Mouse (Mus musculus) cerebellum, adult 2 months (tissue): ENCODE results near the gene Zrsr1. TPM values are rescaled to one million over a fixed set of nuclear protein-coding genes. Genes with fewer than 3 reads are reported as not detected.

ENCODE experiments used
- DNase-seq, 2 experiments: peaks; one replicate each; pipeline ENCODE4 v3.0.0; 2021
- H3K27ac ChIP-seq: fragments of 200-500 bp; 2 replicates; pipeline ENCODE4 v1.5.1; 2012; ENCODE audit warnings: low read length, control low read depth, inconsistent platforms; ENCODE audit not compliant: insufficient read depth
- H3K27me3 ChIP-seq: fragments of 200-500 bp; 2 replicates; pipeline ENCODE4 v1.6.1; 2012; ENCODE audit warnings: inconsistent platforms, mild to moderate bottlenecking, low read length, moderate library complexity; ENCODE audit not compliant: control insufficient read depth, insufficient read depth
- H3K4me1 ChIP-seq: fragments of 200-500 bp; 2 replicates; pipeline ENCODE4 v1.6.1; 2011; ENCODE audit warnings: low read length; ENCODE audit not compliant: control insufficient read depth, insufficient read depth
- H3K4me3 ChIP-seq: fragments of 200-500 bp; replicated peaks from 2 replicates; pipeline ENCODE3; 2011; ENCODE audit warnings: mild to moderate bottlenecking, low read depth, low read length, control low read depth; ENCODE audit not compliant: insufficient read depth
- CTCF ChIP-seq: fragments of 200-500 bp; IDR thresholded peaks from 2 replicates; pipeline ENCODE4 v1.5.1; 2011; ENCODE audit warnings: low read depth, mild to moderate bottlenecking, control low read depth, low read length, moderate library complexity, borderline replicate concordance; ENCODE audit not compliant: insufficient read depth
- POLR2A ChIP-seq: fragments of 200-500 bp; IDR thresholded peaks from 2 replicates; pipeline ENCODE4 v1.6.1; 2011; ENCODE audit warnings: low read length, control low read depth, borderline replicate concordance; ENCODE audit not compliant: insufficient read depth
- WGBS: fragments of 180-500 bp; shearing (Covaris S2); methylation state at CpG from one replicate; pipeline ENCODE4 v1.1.7; 2018; 5-methylcytosine and 5-hydroxymethylcytosine counted together
- polyA plus RNA-seq: library from polyadenylated mRNA; depleted of rRNA; stranded (reverse); fragments of >200 nt; gene quantifications from 2 replicates; pipeline ENCODE4 v1.2.3, GENCODE M21; 2012

The Zrsr1 gene
- polyA plus RNA-seq, 1 experiment, result 78.9 TPM

DNA sequence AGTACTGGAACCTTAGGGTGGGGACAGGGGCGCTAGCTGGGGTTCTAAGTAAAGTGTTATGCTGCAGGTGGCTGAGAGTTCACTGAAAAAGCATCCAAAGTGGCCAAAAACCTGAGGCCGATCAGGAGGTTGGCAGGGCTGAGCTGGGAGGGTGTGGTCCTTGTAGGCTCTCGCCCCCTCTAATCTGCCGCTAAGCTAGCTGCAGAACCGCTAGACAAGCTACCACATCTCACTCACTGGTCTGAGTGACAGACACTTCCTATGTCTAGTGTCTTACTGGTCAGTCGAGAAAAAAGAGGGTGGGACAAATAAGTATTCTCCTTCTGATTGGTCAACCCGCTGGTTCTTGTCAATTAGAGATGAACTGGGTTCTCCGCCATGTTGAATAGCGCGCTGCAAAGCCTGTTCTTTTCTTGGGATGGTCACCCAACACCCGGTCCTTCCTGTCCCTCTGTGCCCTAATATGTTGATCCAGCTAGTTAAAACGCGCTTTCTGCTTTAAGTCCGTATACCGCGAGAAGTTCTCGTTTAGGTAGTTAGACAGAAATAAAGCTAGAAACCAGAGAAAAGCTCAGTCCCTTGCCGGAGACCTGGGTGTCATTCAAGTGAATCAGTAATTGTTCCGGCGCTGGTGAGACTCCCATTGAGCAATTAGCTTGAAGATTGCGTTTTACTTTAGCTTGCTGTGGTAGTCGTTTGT is 35.8 kb downstream of the Zrsr1 start, which contains the start of gene Fam161a:
TSS of gene Fam161a (plus strand) at position 51 of the 700 bp plus-strand sequence.
- under 1% methylated on average over 22 of the region's 22 CpGs for WGBS
- H3K27ac ChIP-seq, result peak within 1 kb of the TSS; percentile 48
- H3K27me3 ChIP-seq, result no peaks in the 10 kb centered on the region
- peak within 1 kb of the TSS; percentile 76 for H3K4me3 ChIP-seq
- DNase-seq, result peak; percentile 82 to 96
- peak; percentile 64; the same call in 1 of the 2 replicates for TF ChIP-seq POLR2A
- TF ChIP-seq CTCF, result no peak
- H3K4me1 ChIP-seq, result no peaks in the 10 kb centered on the region; the same call in 1 of the 2 replicates

- TF ChIP-seq POLR2A, result peak; percentile 59; the same call in 1 of the 2 replicates
- no peak for TF ChIP-seq CTCF
- DNase-seq, result peak; percentile 86 to 87
- under 1% methylated on average over 40 of the region's 40 CpGs for WGBS
Measured at GRCm38 (mm10) chr11:23008181-23008823, 36.5 kb downstream of the Zrsr1 start.

DNA sequence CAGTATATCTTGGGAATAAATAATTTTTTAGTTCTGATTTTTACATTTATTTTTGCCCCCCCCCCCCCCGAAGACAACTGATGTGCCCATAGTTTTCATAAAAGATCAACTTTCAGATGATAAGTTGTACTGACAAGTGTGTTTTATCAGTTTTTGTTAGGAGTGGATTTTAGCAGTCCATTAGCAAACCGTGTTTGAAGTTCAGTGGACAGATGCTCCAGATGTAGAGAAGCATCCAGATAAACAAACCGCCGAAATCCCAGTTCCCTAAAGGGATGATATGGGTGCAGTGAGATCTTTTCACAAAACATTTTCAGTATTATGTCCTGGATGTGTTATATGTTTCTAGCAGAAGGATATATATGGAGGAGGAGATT is 37.0 kb downstream of the Zrsr1 start:
- no peak for DNase-seq
- Histone ChIP-seq H3K4me1 (no peaks in the 10 kb centered on the region; the same call in 1 of the 2 replicates), H3K27me3 (no peaks in the 10 kb centered on the region), H3K4me3 (peak overlapping the region; percentile 76), H3K27ac (no peak overlapping the region)
- 25% methylated on average over 4 of the region's 4 CpGs for WGBS
- no peak for TF ChIP-seq CTCF

More at GRCm38 (mm10) chr11:23008181-23008823, 36.5 kb downstream of the Zrsr1 start:
- Histone ChIP-seq H3K27me3 (no peaks in the 10 kb centered on the region), H3K4me3 (peak overlapping the region; percentile 76), H3K27ac (peak overlapping the region; percentile 44), H3K4me1 (no peaks in the 10 kb centered on the region; the same call in 1 of the 2 replicates)

DNA sequence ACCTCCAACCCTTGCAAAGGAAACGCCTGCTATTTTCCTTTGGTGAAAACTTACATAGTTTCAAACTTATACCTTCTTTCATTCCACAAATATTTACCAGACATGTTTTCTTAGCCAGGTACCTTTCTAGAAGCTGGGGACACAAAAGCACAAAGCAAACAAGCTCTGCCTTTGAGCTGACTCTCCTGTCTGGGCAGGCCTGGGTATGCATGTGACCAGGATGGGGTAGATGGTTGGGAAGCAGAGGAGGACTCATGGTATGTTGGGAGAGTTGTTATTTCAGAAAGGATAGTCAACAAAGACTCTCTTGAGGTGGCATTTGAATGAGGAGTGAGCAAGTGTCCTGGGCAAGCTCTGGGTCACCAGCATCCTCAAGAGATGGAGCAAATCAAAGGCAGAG is 41.3 kb downstream of the Zrsr1 start:
- Histone ChIP-seq H3K4me3 (no peak overlapping the region), H3K27me3 (no peaks in the 10 kb centered on the region), H3K4me1 (no peaks in the 10 kb centered on the region), H3K27ac (no peak overlapping the region)
- DNase-seq, result no peak
- WGBS, result 93% methylated on average over 1 of the region's 1 CpGs
- TF ChIP-seq CTCF (no peak), POLR2A (no peak)

DNA sequence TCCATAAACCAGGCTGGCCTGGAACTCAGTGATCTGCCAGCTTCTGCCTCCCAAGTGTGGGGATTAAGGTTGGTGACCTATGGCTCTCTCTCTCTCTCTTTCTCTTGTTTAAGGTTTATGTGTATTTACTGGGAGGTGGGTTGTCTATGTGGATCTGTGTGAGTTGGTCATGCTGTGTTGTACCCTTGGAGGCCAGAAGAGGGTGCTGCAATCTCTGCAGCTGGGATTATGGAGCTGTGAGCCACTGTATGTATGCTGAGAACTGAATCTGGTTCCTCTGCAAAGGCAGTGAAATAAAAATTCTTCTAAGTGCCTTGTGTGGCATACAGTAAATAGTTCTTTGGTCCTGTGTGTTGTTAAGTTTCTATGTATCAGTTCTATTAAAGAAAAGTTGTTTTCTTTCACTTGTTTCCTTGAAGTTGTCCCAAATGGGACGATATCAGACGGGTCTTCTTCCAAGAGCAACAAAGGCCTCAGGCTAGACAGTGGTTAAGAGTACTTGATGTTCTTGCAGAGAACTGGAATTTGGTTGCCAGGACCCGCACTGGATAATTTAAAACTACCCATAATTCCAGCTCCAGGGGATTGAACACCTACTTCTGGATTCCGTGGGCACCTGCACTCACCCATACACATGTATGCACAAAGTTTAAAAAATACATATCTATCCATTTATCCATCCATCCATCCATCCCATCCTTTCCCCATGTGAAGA is 41.9 kb downstream of the Zrsr1 start:
- no peaks in the 10 kb centered on the region for H3K27me3 ChIP-seq
- no peak overlapping the region for H3K4me3 ChIP-seq
- no peak overlapping the region for H3K27ac ChIP-seq
- DNase-seq, result no peak
- 91% methylated on average over 4 of the region's 4 CpGs for WGBS
- no peak for TF ChIP-seq POLR2A
- peak; percentile 23; the same call in 1 of the 2 replicates for TF ChIP-seq CTCF
- no peaks in the 10 kb centered on the region for H3K4me1 ChIP-seq

GRCm38 (mm10) chr11:23014996-23015395 is 43.2 kb downstream of the Zrsr1 start:
- 74% methylated on average over 6 of the region's 6 CpGs for WGBS

GRCm38 (mm10) chr11:23017943-23018342 is 46.1 kb downstream of the Zrsr1 start:
- Histone ChIP-seq H3K4me1 (no peaks in the 10 kb centered on the region), H3K4me3 (no peak overlapping the region), H3K27ac (no peak overlapping the region), H3K27me3 (no peaks in the 10 kb centered on the region)
- WGBS, result 98% methylated on average over 4 of the region's 4 CpGs
- no peak for DNase-seq
- no peak for TF ChIP-seq CTCF
- no peak for TF ChIP-seq POLR2A

More at GRCm38 (mm10) chr11:23014996-23015395, 43.2 kb downstream of the Zrsr1 start:
- TF ChIP-seq POLR2A (no peak), CTCF (no peak)
- Histone ChIP-seq H3K4me3 (no peak overlapping the region), H3K4me1 (no peaks in the 10 kb centered on the region), H3K27ac (no peak overlapping the region), H3K27me3 (no peaks in the 10 kb centered on the region)
- DNase-seq, result no peak
